Mouse (Mus musculus): ENCODE measurements around the gene Lrp2.

DNA sequence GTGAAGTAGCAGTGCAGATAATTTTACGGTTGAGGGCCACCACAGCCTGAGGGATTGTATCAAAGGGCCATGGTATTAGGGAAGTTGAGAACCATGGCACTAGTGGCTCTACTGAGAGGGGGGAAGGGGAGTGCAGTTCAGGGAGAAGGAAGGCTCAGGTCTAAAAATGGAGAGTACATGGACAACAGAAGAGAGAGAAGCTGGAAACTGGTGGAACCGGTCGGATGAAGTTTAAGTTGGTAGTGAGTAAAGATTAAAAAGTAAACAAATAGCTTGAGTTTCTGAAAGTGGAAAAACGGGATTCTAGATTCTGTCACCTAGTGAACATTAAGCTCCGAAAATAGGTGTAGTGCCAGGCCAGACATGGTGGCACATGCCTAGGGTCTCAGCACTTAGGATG is 44.9 kb upstream of the Lrp2 start:
- no peak for TF ChIP-seq CTCF (IDR thresholded peaks at IDR 0.05; ENCODE audit: low read depth, low read length)
- TF ChIP-seq POLR2A (IDR thresholded peaks at IDR 0.05; ENCODE audit: borderline replicate concordance, low read depth, low read length), result no peak

Measured in bone marrow macrophage, adult 2 months (primary cell).